Mouse (Mus musculus) embryonic facial prominence, embryonic 13.5 days (tissue): ENCODE measurements at regions not wholly inside any gene's neighbourhood (a gene's known extent, or its start where the extent isn't known, plus 50 kb on each side); places are given as distances from the start of the nearest gene placed in this dataset.

Experiments used
- ATAC-seq: fragments of 200-750 bp; cut with Nextera tagmentation; 2 replicates; pipeline ENCODE4 v1.8.0; 2017; ENCODE audit warnings: low read depth; ENCODE audit not compliant: insufficient number of reproducible peaks, insufficient read depth, low FRiP score, low TSS enrichment
- H3K27ac ChIP-seq: fragments of 300-500 bp; sonication (generic); 2 replicates; pipeline ENCODE4 v1.5.1; 2015; ENCODE audit warnings: moderate library complexity, mild to moderate bottlenecking, inconsistent platforms
- H3K27me3 ChIP-seq: fragments of 300-500 bp; sonication (generic); 2 replicates; pipeline ENCODE4 v1.6.1; 2015; ENCODE audit warnings: mild to moderate bottlenecking, inconsistent platforms
- H3K36me3 ChIP-seq: fragments of 300-500 bp; sonication (generic); 2 replicates; pipeline ENCODE4 v1.6.1; 2015; ENCODE audit warnings: mild to moderate bottlenecking, inconsistent platforms
- H3K4me1 ChIP-seq: fragments of 300-500 bp; sonication (generic); 2 replicates; pipeline ENCODE4 v1.6.1; 2015; ENCODE audit warnings: inconsistent platforms
- H3K4me2 ChIP-seq: fragments of 300-500 bp; sonication (generic); 2 replicates; pipeline ENCODE4 v1.6.1; 2015; ENCODE audit warnings: moderate library complexity, mild to moderate bottlenecking, inconsistent platforms
- H3K4me3 ChIP-seq: fragments of 300-500 bp; sonication (generic); 2 replicates; pipeline ENCODE4 v1.5.1; 2015; ENCODE audit warnings: mild to moderate bottlenecking, inconsistent platforms
- H3K9ac ChIP-seq: fragments of 300-500 bp; sonication (generic); 2 replicates; pipeline ENCODE4 v1.6.1; 2015; ENCODE audit warnings: mild to moderate bottlenecking, inconsistent platforms
- H3K9me3 ChIP-seq: fragments of 300-500 bp; sonication (generic); 2 replicates; pipeline ENCODE4 v1.6.1; 2016; ENCODE audit warnings: inconsistent platforms
- WGBS: fragments of 180-500 bp; shearing (Covaris S2); methylation state at CpG from one replicate; pipeline ENCODE4 v1.1.7; 2015; ENCODE audit warnings: mixed read lengths; 5-methylcytosine and 5-hydroxymethylcytosine counted together

GRCm38 (mm10) chr15:93731161-93731560 is 135.5 kb upstream of the Prickle1 start:
- Histone ChIP-seq H3K27me3 (no peaks in the 10 kb centered on the region), H3K4me3 (no peak overlapping the region), H3K9ac (no peak overlapping the region), H3K27ac (no peak overlapping the region), H3K36me3 (no peaks in the 10 kb centered on the region), H3K4me1 (peaks cover 21% of the 10 kb centered on the region; the same call in 1 of the 2 replicates), H3K4me2 (no peak overlapping the region), H3K9me3 (no peaks in the 10 kb centered on the region; the same call in 1 of the 2 replicates)
- WGBS, result 36% methylated on average over 6 of the region's 6 CpGs
- no peak for ATAC-seq

GRCm38 (mm10) chr15:93715443-93715842 is 119.8 kb upstream of the Prickle1 start:
- Histone ChIP-seq H3K9me3 (no peaks in the 10 kb centered on the region), H3K4me2 (no peak overlapping the region), H3K27ac (no peak overlapping the region), H3K27me3 (no peaks in the 10 kb centered on the region), H3K36me3 (no peaks in the 10 kb centered on the region), H3K4me1 (peaks cover 10% of the 10 kb centered on the region; the same call in 1 of the 2 replicates), H3K4me3 (no peak overlapping the region), H3K9ac (no peak overlapping the region)
- WGBS, result 79% methylated on average over 4 of the region's 4 CpGs
- ATAC-seq, result no peak

- peaks cover 15% of the 10 kb centered on the region for H3K4me1 ChIP-seq
- no peak overlapping the region for H3K4me2 ChIP-seq
- H3K4me3 ChIP-seq, result no peak overlapping the region
- no peaks in the 10 kb centered on the region for H3K27me3 ChIP-seq
- H3K9ac ChIP-seq, result no peak overlapping the region
- H3K27ac ChIP-seq, result no peak overlapping the region
- H3K36me3 ChIP-seq, result no peaks in the 10 kb centered on the region
- WGBS, result 76% methylated on average over 7 of the region's 7 CpGs
- ATAC-seq, result no peak
- H3K9me3 ChIP-seq, result no peaks in the 10 kb centered on the region
Measured at GRCm38 (mm10) chr15:93713428-93713827, 117.7 kb upstream of the Prickle1 start.

GRCm38 (mm10) chr15:93712594-93712993 is 116.9 kb upstream of the Prickle1 start:
- Histone ChIP-seq H3K9ac (no peak overlapping the region), H3K4me1 (peaks cover 24% of the 10 kb centered on the region), H3K27me3 (no peaks in the 10 kb centered on the region), H3K36me3 (no peaks in the 10 kb centered on the region), H3K27ac (no peak overlapping the region), H3K4me2 (no peak overlapping the region), H3K4me3 (no peak overlapping the region), H3K9me3 (no peaks in the 10 kb centered on the region)
- ATAC-seq, result no peak
- 46% methylated on average over 10 of the region's 10 CpGs for WGBS

- WGBS, result 85% methylated on average over 13 of the region's 13 CpGs
- ATAC-seq, result no peak
- H3K27ac ChIP-seq, result no peak overlapping the region
- H3K36me3 ChIP-seq, result no peaks in the 10 kb centered on the region
- no peak overlapping the region for H3K9ac ChIP-seq
- H3K4me1 ChIP-seq, result peaks cover 37% of the 10 kb centered on the region
- H3K27me3 ChIP-seq, result no peaks in the 10 kb centered on the region
- no peak overlapping the region for H3K4me3 ChIP-seq
- H3K9me3 ChIP-seq, result no peaks in the 10 kb centered on the region
- H3K4me2 ChIP-seq, result no peak overlapping the region
Measured at GRCm38 (mm10) chr15:93711150-93711784, 115.6 kb upstream of the Prickle1 start.

GRCm38 (mm10) chr15:93710493-93711149 is 114.9 kb upstream of the Prickle1 start:
- Histone ChIP-seq H3K4me1 (peaks cover 42% of the 10 kb centered on the region), H3K4me3 (no peak overlapping the region), H3K9ac (no peak overlapping the region), H3K9me3 (no peaks in the 10 kb centered on the region), H3K27me3 (no peaks in the 10 kb centered on the region), H3K36me3 (no peaks in the 10 kb centered on the region), H3K27ac (no peak overlapping the region), H3K4me2 (no peak overlapping the region)
- ATAC-seq, result no peak
- 92% methylated on average over 15 of the region's 15 CpGs for WGBS

- no peaks in the 10 kb centered on the region for H3K27me3 ChIP-seq
- no peak overlapping the region for H3K4me3 ChIP-seq
- peaks cover 33% of the 10 kb centered on the region for H3K4me1 ChIP-seq
- peak overlapping the region; percentile 58 for H3K27ac ChIP-seq
- WGBS, result 40% methylated on average over 11 of the region's 11 CpGs
- no peaks in the 10 kb centered on the region for H3K9me3 ChIP-seq
- no peak overlapping the region for H3K9ac ChIP-seq
- ATAC-seq, result no peak
- no peaks in the 10 kb centered on the region for H3K36me3 ChIP-seq
- no peak overlapping the region for H3K4me2 ChIP-seq
Measured at GRCm38 (mm10) chr15:93706366-93706930, 110.8 kb upstream of the Prickle1 start.

- no peaks in the 10 kb centered on the region for H3K9me3 ChIP-seq
- no peak overlapping the region for H3K4me2 ChIP-seq
- no peaks in the 10 kb centered on the region for H3K27me3 ChIP-seq
- no peak overlapping the region for H3K4me3 ChIP-seq
- H3K27ac ChIP-seq, result no peak overlapping the region
- ATAC-seq, result no peak
- H3K4me1 ChIP-seq, result peaks cover 33% of the 10 kb centered on the region
- no peak overlapping the region for H3K9ac ChIP-seq
- H3K36me3 ChIP-seq, result no peaks in the 10 kb centered on the region
- 78% methylated on average over 4 of the region's 4 CpGs for WGBS
Measured at GRCm38 (mm10) chr15:93705651-93706050, 110.0 kb upstream of the Prickle1 start.

- H3K27ac ChIP-seq, result no peak overlapping the region
- 88% methylated on average over 1 of the region's 1 CpGs for WGBS
- H3K9ac ChIP-seq, result no peak overlapping the region
- H3K9me3 ChIP-seq, result no peaks in the 10 kb centered on the region
- H3K27me3 ChIP-seq, result no peaks in the 10 kb centered on the region
- no peaks in the 10 kb centered on the region for H3K36me3 ChIP-seq
- ATAC-seq, result no peak
- no peak overlapping the region for H3K4me2 ChIP-seq
- peaks cover 38% of the 10 kb centered on the region for H3K4me1 ChIP-seq
- H3K4me3 ChIP-seq, result no peak overlapping the region
Measured at GRCm38 (mm10) chr15:93705109-93705508, 109.4 kb upstream of the Prickle1 start.

GRCm38 (mm10) chr15:93701017-93701416 is 105.3 kb upstream of the Prickle1 start:
- no peak for ATAC-seq
- Histone ChIP-seq H3K27ac (no peak overlapping the region), H3K27me3 (no peaks in the 10 kb centered on the region), H3K4me2 (no peak overlapping the region), H3K9ac (no peak overlapping the region), H3K4me3 (no peak overlapping the region), H3K36me3 (no peaks in the 10 kb centered on the region), H3K9me3 (no peaks in the 10 kb centered on the region), H3K4me1 (peaks cover 32% of the 10 kb centered on the region)
- WGBS, result 87% methylated on average over 10 of the region's 10 CpGs

- no peak overlapping the region for H3K4me2 ChIP-seq
- no peaks in the 10 kb centered on the region for H3K27me3 ChIP-seq
- H3K27ac ChIP-seq, result peak overlapping the region; percentile 48
- no peak for ATAC-seq
- H3K4me3 ChIP-seq, result no peak overlapping the region
- H3K9me3 ChIP-seq, result no peaks in the 10 kb centered on the region
- H3K4me1 ChIP-seq, result peaks cover 28% of the 10 kb centered on the region
- no peaks in the 10 kb centered on the region for H3K36me3 ChIP-seq
- 37% methylated on average over 9 of the region's 9 CpGs for WGBS
- no peak overlapping the region for H3K9ac ChIP-seq
Measured at GRCm38 (mm10) chr15:93699971-93700370, 104.3 kb upstream of the Prickle1 start.
